Mouse (Mus musculus): Measurements from ENCODE around the gene Ube2c.

GRCm38 (mm10) chr2:164793236-164793635 lies 23.5 kb downstream of the Ube2c start:
- TF ChIP-seq EP300 (IDR thresholded peaks at IDR 0.05; ENCODE audit: insufficient read depth, low read depth, low read length) (0 out of 2 replicates have a peak, but pooled peaks have one; percentile 31), POLR2A (IDR thresholded peaks at IDR 0.05; ENCODE audit: insufficient read depth, low read depth, low read length) (no peak)

All from heart, adult 2 months (tissue).